Mouse (Mus musculus): ENCODE results near the gene Rassf5.

Rassf5 gene

GRCm38 (mm10) chr1:131139102-131140095 lies 105.7 kb downstream of the Rassf5 start:
- in situ Hi-C loops (cut with MboI, MseI), result no loop called here

DNA sequence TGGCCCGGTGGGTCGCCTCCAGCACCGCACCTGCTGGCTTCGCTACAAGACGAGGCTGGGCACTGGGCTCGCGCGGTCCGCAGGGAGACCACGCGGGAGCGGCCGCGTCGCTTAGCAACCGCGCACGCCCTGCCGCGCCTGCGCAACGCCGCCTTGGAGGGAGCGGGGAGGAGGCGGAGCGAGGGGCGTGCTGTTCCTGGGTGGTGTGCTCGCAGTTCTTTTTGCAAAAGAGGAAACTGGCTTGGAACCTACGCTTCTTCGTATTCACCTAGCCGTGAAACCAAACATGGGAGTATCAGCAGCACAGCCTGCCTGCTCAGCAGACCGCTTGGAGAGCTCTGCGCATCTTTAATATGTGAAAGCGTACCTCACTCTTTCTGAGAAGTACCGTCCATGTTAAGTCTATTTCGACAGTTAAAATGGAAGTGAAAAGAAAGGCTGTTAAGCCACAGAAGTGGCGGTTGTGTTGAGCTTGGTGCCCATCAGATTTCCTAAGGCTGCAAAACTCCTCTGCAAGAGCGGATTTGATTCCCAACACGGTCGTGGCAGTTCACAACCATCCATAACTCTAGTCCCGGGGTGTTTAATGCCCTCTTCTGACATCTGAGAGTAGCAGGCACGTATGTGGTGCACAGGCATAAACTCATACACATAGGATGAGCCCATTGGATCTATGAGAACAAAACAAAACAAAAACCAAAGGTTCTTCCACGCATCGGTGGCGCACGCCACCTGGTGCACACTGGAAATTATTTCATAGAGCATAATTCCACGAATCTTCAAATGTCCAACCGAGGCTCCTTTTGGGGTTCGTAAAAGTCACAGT lies 106.7 kb downstream of the Rassf5 start, which contains the start of gene Dyrk3:
Dyrk3 (minus strand) TSS at position 150 of the 826 bp plus-strand sequence.
- in situ Hi-C loops (cut with MboI, MseI), result no loop called here

GRCm38 (mm10) chr1:131137717-131138118 lies 107.3 kb downstream of the Rassf5 start:
- in situ Hi-C loops (cut with MboI, MseI), result no loop called here

GRCm38 (mm10) chr1:131137111-131137510 lies 107.9 kb downstream of the Rassf5 start:
- in situ Hi-C loops (cut with MboI, MseI), result no loop called here

DNA sequence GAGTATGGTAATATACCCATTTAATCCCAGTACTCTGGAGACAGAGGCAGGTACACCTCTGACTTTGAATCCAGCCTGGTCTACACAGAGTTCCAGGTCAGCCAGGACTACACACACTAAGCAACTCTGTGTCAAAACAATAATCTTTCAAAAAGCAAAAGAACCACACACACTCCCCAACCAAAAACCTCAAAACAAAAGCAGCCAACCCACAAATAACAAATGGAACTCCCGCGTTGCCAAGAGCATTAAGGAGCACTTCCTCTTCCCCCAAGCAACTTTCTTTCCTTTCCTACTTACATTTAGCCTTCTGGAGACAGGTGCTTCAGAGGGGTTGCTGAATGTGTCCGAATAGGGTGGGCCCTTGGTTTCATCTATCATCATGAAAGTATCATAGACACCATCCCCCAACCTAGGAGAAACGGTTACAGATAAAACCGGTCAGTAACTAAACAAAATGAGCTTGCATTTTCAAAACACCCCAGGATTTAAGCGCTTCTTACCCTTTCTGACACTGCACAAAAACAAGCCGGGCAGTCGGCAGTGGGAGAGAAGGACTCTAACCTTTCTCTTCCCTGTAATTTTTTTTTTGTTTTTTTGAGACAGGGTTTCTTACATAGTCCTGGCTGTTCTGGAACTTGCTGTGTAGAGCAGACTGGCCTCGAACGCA lies 109.0 kb downstream of the Rassf5 start:
- in situ Hi-C loops (cut with MboI, MseI), result no loop called here

- in situ Hi-C loops (cut with MboI, MseI), result no loop called here
These were observed 110.0 kb downstream of the Rassf5 start for GRCm38 (mm10) chr1:131134942-131135522.

DNA sequence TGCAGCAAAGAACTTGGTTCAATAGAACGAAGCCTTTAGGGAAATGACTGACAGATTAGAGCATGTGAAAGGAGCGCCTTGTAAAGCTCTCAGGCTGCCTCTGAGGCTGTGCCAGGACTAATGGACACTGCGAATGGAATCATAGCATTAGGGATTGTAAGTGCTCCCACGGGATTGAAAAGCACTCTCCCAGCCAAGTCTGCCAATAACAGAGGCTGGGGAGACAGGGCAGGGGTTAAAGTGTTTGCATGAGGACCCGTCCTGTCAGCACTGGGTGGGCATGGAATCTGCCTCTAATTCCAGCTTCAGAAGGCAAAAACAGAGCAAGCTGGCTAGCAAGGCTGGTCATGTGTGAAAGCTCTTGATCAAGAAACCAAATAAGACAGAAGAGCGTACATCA lies 110.8 kb downstream of the Rassf5 start:
- in situ Hi-C loops (cut with MboI, MseI), result no loop called here
